Mouse (Mus musculus) neural tube, embryonic 10.5 days (tissue): Measurements from ENCODE around the gene Olfr61.
"Not testable (repeated sequence)": the region's sequence is repeated elsewhere in the genome, so short reads cannot be mapped to it uniquely, and the experiment has no call there.

ENCODE experiments used
- DNase-seq: peaks from one replicate; pipeline ENCODE4 v3.0.0-alpha.2; 2017; ENCODE audit warnings: low spot score; ENCODE audit errors: extremely low spot score

The Olfr61 gene

GRCm38 (mm10) chr7:140628670-140629069, at the start of gene Olfr61:
Olfr61 (plus strand) TSS chr7:140628970.
- DNase-seq = not testable (repeated sequence)

- not testable (repeated sequence) for DNase-seq
Measured at GRCm38 (mm10) chr7:140600969-140601368, 27.8 kb upstream of the Olfr61 start, which contains the start of gene Olfr46. Olfr46 (plus strand) TSS chr7:140601269.

- DNase-seq = no peak
Measured at GRCm38 (mm10) chr7:140630559-140630958, 1.8 kb downstream of the Olfr61 start.

GRCm38 (mm10) chr7:140646152-140646551, 17.4 kb downstream of the Olfr61 start, which contains the start of gene Olfr53:
Olfr53 (plus strand) TSS chr7:140646452.
- DNase-seq = no peak

GRCm38 (mm10) chr7:140659630-140660029, 30.9 kb downstream of the Olfr61 start, which contains the start of gene Olfr539:
Olfr539 (plus strand) TSS chr7:140659930.
- DNase-seq = no peak

- DNase-seq = not testable (repeated sequence)
Measured at GRCm38 (mm10) chr7:140670693-140671092, 41.9 kb downstream of the Olfr61 start.

- DNase-seq = no peak
Measured at GRCm38 (mm10) chr7:140675863-140676262, 47.1 kb downstream of the Olfr61 start.

GRCm38 (mm10) chr7:140679591-140679990, 50.8 kb downstream of the Olfr61 start:
- DNase-seq = not testable (repeated sequence)

GRCm38 (mm10) chr7:140681651-140682050, 52.9 kb downstream of the Olfr61 start, which contains the start of gene Olfr45:
Olfr45 (plus strand) TSS chr7:140681951.
- no peak for DNase-seq
